Mouse (Mus musculus): ENCODE measurements at regions not wholly inside any gene's neighbourhood (a gene's known extent, or its start where the extent isn't known, plus 50 kb on each side); places are given as distances from the start of the nearest gene placed in this dataset.

DNA sequence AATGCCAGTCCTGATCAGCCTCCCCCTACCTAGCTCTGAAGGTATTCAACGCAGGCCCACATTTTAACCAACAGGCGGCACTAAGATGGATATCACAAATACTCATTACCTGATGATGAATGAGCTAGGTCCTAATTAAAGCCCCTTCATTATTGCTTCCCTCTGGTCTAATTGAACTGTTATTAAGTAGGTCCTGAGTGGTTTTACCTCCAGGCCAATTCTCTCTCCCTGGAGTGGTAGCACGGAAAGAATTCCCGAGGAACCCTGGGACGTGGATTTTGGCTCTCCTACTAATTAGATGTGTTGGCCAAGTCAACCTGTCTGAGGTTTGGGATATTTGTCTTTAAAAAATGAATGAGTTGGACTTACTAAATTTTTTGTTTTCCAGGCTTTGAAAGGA, 60.0 kb upstream of the Rbpj start:
- TF ChIP-seq CTCF (IDR thresholded peaks at IDR 0.05; ENCODE audit: borderline replicate concordance, extremely low read depth, insufficient read depth, insufficient read length) (no peak), POLR2A (IDR thresholded peaks at IDR 0.05; ENCODE audit: borderline replicate concordance, extremely low read depth, insufficient read depth, insufficient read length, poor library complexity, severe bottlenecking) (no peak)
